Mouse (Mus musculus) kidney, postnatal 36 days (tissue): ENCODE measurements at regions not wholly inside any gene's neighbourhood (a gene's known extent, or its start where the extent isn't known, plus 50 kb on each side); places are given as distances from the start of the nearest gene placed in this dataset.
"Not testable (repeated sequence)": the region's sequence is repeated elsewhere in the genome, so short reads cannot be mapped to it uniquely, and the experiment has no call there.

Experiments
- DNase-seq, 2 experiments: peaks; one replicate each; pipeline ENCODE4 v3.0.0; 2021 to 2022; ENCODE audit warnings: mixed read lengths in 2 of 2

DNA sequence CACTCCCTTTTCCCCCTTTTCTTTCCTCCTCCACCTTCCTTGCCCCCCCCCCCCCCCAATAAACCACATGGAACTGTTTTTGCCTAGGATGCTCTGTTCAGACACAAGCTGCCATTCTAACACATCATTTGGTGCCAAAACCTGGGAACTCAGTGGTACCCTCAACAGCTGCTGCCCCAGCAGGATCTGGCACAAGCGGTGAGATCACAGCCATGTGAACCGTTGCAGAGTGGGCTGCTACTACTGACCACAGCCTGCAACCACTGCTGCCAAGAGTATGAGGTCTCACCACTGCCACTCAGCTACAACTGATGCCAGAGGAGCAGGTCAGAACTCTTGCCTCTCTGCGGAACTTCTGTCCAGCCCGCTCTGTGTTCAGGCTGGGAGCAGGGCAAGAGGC is 206.2 kb downstream of the Pcsk1 start:
- DNase-seq = no peak

GRCm38 (mm10) chr13:75319780-75320179 is 230.2 kb downstream of the Pcsk1 start:
- DNase-seq = peak in 1 of 2 experiments; percentile 6

- no peak for DNase-seq
Observed at GRCm38 (mm10) chr13:75320239-75320638, 230.6 kb downstream of the Pcsk1 start.

GRCm38 (mm10) chr13:75337054-75337453 is 247.4 kb downstream of the Pcsk1 start:
- DNase-seq = no peak

- DNase-seq = no peak
Observed at GRCm38 (mm10) chr13:75343422-75343821, 253.8 kb downstream of the Pcsk1 start.

DNA sequence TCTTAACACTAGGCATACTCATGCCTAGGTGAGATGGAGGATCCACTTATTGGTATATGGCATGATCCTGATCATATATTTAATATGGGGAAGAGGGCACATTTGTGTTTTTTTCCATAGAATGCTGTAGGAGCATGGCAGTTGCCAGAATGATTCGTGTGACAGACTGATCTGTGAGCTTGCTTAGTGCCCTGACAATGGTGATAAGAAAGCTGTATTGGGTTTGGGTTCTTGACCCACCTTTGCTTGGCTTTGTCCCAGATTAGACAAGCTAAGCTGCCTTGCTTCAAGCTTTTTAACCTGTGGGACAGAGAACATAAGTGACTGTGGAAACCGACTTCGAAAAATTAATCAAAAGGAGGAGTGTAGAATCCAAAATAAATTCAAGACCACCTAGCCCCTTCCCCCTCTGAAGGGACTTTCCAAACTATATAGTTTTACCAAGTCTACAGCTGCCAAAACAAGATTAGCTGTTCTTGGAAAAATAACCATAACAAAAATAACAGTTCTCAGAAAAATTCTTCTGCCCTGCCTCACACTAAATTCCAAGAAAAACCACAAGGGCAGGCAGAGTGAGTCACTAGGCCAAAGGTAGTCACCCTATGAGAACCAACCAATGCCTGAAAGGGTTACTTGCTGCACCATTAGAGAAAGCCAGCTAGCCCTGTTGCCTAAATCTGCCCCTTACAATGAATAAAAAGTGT is 277.2 kb downstream of the Pcsk1 start:
- no peak for DNase-seq

- no peak for DNase-seq
Observed at GRCm38 (mm10) chr13:75368249-75368800, 278.7 kb downstream of the Pcsk1 start.

DNA sequence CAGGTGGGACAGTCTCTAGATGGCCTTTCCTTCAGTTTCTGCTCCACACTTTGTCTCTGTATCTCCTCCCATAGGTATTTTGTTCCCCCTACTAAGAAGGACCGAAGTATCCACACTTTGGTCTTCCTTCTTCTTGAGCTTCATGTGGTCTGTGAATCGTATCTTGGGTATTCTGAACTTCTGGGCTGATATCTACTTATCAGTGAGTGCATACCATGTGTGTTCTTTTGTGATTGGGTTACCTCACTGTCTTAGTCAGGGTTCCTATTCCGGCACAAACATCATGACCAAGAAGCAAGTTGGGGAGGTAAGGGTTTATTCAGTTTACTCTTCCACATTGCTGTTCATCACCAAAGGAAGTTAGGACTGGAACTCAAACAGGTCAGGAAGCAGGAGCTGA is 287.5 kb downstream of the Pcsk1 start:
- DNase-seq = not testable (repeated sequence)

DNA sequence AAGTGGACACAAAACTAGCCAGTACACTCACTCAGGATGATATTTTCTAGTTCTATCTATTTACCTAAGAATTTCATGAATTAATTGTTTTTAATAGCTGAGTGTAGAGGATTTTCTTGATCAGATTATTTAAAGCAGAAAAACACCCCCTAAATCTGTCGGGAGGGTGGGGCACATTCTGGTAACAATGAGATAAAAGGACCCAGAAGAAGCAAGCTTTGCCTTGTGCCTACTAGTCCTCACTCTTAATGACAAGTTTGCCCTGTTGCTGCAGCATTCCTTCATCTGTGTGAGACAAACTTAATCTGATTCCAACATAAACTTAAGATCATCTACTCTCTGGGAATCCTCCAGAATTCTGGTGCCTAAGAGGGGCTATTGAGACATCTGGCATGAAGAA is 288.1 kb downstream of the Pcsk1 start:
- DNase-seq = no peak

GRCm38 (mm10) chr13:75384631-75385340 is 295.2 kb downstream of the Pcsk1 start:
- DNase-seq = no peak

- DNase-seq = no peak
Observed at GRCm38 (mm10) chr13:75389211-75389610, 299.6 kb downstream of the Pcsk1 start.

GRCm38 (mm10) chr13:75390177-75390576 is 300.6 kb downstream of the Pcsk1 start:
- DNase-seq = peak in 1 of 2 experiments; percentile 18

GRCm38 (mm10) chr13:75399846-75400245 is 306.7 kb upstream of the Ell2 start:
- DNase-seq = not testable (repeated sequence)

GRCm38 (mm10) chr13:75420726-75421125 is 285.8 kb upstream of the Ell2 start:
- no peak for DNase-seq

DNA sequence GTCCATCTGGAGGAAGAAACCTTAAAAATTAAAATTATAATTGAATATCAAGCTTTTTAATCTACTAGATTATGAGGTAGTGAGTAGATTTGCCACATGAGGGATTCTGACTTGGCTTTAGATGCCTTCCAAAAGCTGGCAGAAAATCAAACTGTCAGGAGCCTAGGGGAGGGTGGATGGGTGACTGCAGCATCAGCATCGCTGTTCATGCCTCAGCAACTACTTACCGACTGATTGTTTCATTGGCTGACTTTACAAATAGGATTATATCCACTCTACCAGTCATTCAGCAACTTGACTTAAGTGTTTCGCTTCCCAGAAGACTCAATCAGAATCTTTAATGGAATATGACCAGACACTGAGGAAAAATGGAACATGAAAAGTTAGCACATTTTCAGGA is 279.6 kb upstream of the Ell2 start:
- DNase-seq = peak; percentile 7 to 17

DNA sequence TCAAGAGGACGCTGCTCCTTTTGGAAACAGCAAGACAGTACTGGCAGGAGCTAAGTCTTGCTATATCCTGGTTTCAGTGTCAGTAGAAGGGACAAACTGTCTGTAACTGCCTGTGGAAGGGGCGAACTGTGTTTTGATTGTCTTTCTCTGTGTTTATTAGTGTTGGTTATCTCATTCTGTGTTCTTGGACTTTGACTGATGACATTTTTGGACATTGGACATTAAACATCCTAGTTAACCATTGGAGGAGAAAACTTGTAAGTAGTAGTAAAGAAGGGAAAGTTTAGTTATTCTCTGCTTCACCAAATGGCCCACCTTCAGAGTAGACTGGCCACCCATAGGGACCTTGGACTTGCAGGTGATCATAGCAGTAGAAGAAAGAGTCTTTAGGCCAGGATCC is 267.4 kb upstream of the Ell2 start:
- DNase-seq = peak; percentile 1 to 18

DNA sequence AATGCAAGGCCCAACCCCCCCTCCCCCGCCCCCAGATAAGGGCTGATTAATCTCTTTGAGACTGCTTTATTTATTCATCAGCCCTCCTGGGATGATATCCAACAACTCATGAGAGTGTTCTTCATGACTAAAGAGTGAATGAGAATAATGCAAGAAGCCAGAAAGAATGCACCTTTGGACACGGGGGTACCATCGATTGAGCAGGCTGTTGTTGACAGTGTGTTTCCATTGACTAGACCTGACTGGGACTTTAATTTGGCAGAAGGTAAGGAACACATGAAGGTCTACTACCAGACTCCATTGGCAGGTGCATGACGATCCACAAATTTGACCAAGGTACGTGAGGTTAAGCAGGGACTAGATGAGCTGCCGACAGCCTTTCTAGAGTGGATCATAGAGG is 266.5 kb upstream of the Ell2 start:
- no peak for DNase-seq

- no peak for DNase-seq
Observed at GRCm38 (mm10) chr13:75460335-75460878, 246.2 kb upstream of the Ell2 start.

DNA sequence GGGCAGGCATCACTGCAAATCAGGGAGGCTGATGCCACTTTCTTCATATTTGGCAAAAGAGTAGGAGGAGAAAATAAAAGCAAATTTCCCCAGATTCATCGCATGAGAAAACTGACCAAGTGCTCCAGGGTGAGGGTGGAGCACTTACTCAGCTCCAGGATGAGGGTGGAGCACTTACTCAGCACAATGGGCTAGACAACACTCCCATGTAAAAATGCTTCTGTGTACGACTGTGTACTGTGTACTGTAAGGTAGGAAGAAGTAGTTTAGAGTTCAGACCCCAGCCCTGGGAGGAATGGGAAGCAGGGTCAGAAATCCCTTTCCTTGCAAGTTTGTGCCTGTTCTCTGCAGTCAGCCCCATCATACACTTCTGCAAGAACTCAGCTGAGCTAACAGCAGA is 245.3 kb upstream of the Ell2 start:
- DNase-seq = no peak

DNA sequence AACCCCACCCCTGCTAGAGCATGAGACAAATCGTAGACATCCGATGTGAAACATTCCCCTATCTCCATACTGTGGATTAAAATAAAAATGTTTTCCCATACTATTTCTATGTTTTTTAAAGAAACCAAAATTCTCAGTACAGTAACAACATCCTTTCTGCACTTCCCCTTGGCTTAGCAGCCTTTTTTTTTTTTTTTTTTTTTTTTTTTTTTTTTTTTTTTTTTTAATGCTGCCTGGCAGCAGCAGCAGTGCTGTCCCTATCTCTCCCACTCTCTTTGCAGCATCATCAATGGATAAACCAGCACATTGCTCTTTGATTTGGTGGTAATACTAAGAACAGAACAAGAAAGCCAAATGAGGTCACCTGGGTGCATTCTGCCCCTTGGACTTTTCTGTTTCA is 239.3 kb upstream of the Ell2 start:
- DNase-seq = no peak

GRCm38 (mm10) chr13:75475828-75476597 is 230.5 kb upstream of the Ell2 start:
- DNase-seq = no peak

DNA sequence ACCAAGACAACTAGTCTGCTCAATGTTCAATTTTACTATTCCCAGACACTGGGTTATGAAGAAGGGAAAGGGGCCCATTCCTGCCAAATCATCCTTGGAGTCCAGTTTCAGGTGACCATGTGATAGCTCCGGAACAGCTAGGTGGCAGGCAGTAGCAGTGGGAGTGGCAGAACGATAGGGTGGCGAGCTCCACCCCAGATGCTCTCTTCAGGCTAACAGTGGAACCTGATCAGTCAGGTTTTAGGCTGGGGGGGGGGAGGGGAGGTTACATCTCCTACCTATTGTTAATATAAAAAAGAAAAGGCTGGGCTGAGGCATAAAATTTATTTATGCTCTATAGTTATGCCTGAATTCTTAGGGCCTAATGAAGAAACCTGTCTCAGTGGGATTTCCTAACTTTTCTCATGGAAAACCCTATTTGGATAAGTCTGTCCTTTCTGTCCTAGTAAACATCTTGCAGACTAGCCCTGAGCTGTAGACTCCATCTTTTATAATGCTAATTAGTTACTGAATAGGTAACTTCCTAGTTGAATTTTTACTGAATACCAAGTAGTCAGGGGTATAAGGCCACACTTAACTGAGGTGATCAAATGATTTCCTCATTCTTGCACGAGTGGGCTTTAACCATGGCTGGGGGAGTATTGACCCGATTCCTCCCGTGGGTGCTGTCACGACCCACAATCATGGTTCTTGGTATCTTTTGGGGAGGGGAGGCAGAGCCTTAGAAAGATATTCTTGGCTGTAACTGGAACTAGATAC is 223.2 kb upstream of the Ell2 start:
- not testable (repeated sequence) for DNase-seq
